Mouse (Mus musculus) stomach, adult 2 months (tissue): ENCODE results near the gene Mrpl45. TPM values are rescaled to one million over a fixed set of nuclear protein-coding genes. Genes with fewer than 3 reads are reported as not detected.

Source experiments
- polyA plus RNA-seq: library from polyadenylated mRNA; depleted of rRNA; stranded (reverse); fragments of >200 nt; gene quantifications from 2 replicates; pipeline ENCODE4 v1.2.3, GENCODE M21; 2012; rRNA removed

Gene Mrpl45
- polyA plus RNA-seq: 4.4 and 5.0 TPM in 2 replicates

DNA sequence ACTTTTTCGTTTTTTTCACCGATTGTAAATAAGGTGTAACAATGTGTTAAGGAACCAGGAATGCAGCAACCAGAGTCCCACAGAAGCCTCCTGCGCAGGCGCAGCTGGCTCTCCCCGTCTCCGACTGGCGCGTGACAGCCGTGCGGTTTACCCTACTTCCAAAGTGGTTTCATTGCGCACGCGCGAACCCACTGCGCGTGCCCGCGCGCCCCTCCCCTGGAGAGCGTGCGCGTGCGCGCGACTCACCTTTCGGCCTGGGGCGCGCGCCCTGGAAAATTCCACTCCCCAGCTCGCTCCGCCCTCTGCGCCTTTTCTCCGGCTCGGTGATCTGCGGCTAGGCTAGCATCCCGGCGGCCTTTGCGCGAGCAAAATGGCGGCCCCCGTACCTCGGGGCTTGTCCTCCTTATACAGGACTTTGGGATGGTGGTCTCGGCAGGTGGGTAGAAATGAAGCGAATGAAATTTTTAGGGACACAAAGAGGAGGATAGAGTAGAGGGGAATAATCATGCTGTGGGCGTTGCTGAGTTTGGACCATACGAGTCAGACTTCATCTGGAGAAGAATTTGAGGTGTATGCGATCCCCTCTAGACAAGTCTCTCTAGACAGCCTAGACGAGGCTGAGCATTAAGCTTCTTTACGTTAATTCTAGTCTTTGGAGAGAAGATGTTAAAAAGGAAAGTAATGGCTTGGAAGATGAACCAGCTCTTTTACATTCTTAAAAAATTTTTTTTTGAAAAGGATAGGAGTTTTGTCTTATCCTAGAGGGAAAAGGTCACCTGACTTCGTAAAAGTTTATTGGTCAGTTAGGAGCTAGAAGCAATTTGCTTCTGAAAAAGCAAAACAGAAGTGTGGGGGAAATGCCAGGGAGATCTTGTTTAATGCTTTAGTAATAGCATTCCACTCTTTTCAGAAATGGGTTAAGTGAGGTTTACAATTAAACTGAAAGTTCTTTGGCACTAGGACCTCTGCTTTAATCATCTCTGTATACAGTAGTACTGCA is at the start of gene Mrpl45:
TSS of gene Mrpl45 (plus strand) at position 213 of the 1,000 bp plus-strand sequence.

DNA sequence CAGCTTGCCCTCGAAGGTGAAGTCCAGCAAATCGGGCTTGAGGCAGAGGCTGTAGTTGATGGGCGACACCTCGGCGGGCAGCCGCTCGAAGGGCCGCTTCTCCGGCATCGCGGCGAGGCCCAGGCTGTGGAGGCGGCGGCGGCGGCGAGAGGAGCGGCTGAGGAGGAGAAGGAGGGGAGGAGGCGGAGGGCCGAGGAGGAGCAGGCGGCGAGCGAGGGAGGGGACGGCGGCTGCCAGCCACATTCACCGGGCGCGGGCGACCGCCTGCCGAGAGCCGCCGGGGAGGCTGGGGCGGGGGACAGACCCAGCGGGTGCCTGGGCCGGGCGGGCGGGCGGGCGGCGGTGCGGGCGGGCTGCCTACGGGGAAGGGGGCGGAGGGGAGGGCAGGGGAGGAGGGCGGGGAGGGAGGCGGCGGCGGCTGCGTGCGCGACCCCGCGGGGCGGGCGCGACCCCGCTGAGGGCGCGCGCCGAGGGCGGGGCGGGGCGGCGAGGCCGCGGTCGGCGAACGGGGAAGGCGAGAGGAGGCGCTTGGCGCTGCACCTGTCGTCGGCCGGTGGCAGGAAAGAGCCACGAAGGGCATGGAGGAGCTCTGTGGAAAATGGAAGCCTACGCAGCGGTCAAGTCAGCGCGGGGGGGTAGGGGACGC is 35.2 kb upstream of the Mrpl45 start, which contains the start of gene Npepps:
TSS of gene Npepps (minus strand) at position 423 of the 646 bp plus-strand sequence.

GRCm38 (mm10) chr11:97352027-97352684 is 36.6 kb downstream of the Mrpl45 start, which contains the start of gene Gpr179:
Gene Gpr179, minus strand, starts transcription at chr11:97352077.

GRCm38 (mm10) chr11:97361948-97362648 is 46.6 kb downstream of the Mrpl45 start, which contains the start of gene Socs7:
Gene Socs7, plus strand, starts transcription at chr11:97362551.

Other genes with a start within 250 kb of the Mrpl45 start
- 0.10 and 0.19 TPM in 2 replicates for gene Tbx21, start 200.4 kb upstream of the Mrpl45 start, polyA plus RNA-seq
- 7.1 and 11.6 TPM in 2 replicates for gene Tbkbp1, start 164.2 kb upstream of the Mrpl45 start, polyA plus RNA-seq
- 3.2 and 5.2 TPM in 2 replicates for gene Kpnb1, start 127.8 kb upstream of the Mrpl45 start, polyA plus RNA-seq
- gene Npepps, start 35.1 kb upstream of the Mrpl45 start, polyA plus RNA-seq: 11.7 and 12.8 TPM in 2 replicates
- gene Gpr179, start 36.4 kb downstream of the Mrpl45 start, polyA plus RNA-seq: 0.03 TPM in 2 replicates
- gene Socs7, start 46.8 kb downstream of the Mrpl45 start, polyA plus RNA-seq: 2.8 and 3.5 TPM in 2 replicates
- 16.7 and 28.1 TPM in 2 replicates for gene Arhgap23, start 99.8 kb downstream of the Mrpl45 start, polyA plus RNA-seq
- not detected in 2 replicates for gene 4933428G20Rik, start 184.6 kb downstream of the Mrpl45 start, polyA plus RNA-seq